Mouse (Mus musculus) E14TG2a.4 (cell line): Measurements from ENCODE around the gene Dusp14.

Source experiments
- CTCF ChIP-seq: conservative IDR thresholded peaks from 2 replicates; pipeline ENCODE4 v1.5.1; 2014; ENCODE audit warnings: low read length
- POU5F1 ChIP-seq: IDR thresholded peaks from 2 replicates; pipeline ENCODE4 v1.6.1; 2014; ENCODE audit warnings: low read length, borderline replicate concordance

GRCm38 (mm10) chr11:84113623-84114022, 44.6 kb upstream of the Dusp14 start:
- TF ChIP-seq CTCF, result no peak
- no peak for TF ChIP-seq POU5F1
